Mouse (Mus musculus) thymus, postnatal 10 days (tissue): ENCODE measurements at regions not wholly inside any gene's neighbourhood (a gene's known extent, or its start where the extent isn't known, plus 50 kb on each side); places are given as distances from the start of the nearest gene placed in this dataset.
A peak's percentile ranks its signal among the peaks of the same experiment; 100 is the strongest.
"Not testable (repeated sequence)": the region's sequence is repeated elsewhere in the genome, so short reads cannot be mapped to it uniquely, and the experiment has no call there.

Source experiments
- DNase-seq, 2 experiments: peaks; one replicate each; pipeline ENCODE4 v3.0.0; 2021; ENCODE audit warnings: low spot score in 2 of 2

GRCm38 (mm10) chr10:96188168-96188567, 51.8 kb downstream of the Gm5426 start:
- DNase-seq: no peak

GRCm38 (mm10) chr10:96190168-96190987, 54.0 kb downstream of the Gm5426 start:
- no peak for DNase-seq

GRCm38 (mm10) chr10:96200932-96201641, 64.7 kb downstream of the Gm5426 start:
- peak; percentile 21 to 37 for DNase-seq

- no peak for DNase-seq
Observed at GRCm38 (mm10) chr10:96201891-96202290, 65.5 kb downstream of the Gm5426 start.

- no peak for DNase-seq
Observed at GRCm38 (mm10) chr10:96202871-96203270, 66.5 kb downstream of the Gm5426 start.

- DNase-seq: no peak
Observed at GRCm38 (mm10) chr10:96204198-96204597, 67.8 kb downstream of the Gm5426 start.

- DNase-seq: no peak
Observed at GRCm38 (mm10) chr10:96209171-96209570, 72.8 kb downstream of the Gm5426 start.

- DNase-seq: no peak
Observed at GRCm38 (mm10) chr10:96211189-96211588, 74.8 kb downstream of the Gm5426 start.

GRCm38 (mm10) chr10:96213876-96214275, 77.5 kb downstream of the Gm5426 start:
- peak; percentile 65 to 86 for DNase-seq

- no peak for DNase-seq
Observed at GRCm38 (mm10) chr10:96214285-96214684, 77.9 kb downstream of the Gm5426 start.

- peak; percentile 30 to 45 for DNase-seq
Observed at GRCm38 (mm10) chr10:96214946-96215345, 78.5 kb downstream of the Gm5426 start.

GRCm38 (mm10) chr10:96220731-96221130, 84.3 kb downstream of the Gm5426 start:
- DNase-seq: no peak

- DNase-seq: no peak
Observed at GRCm38 (mm10) chr10:96230391-96230790, 94.0 kb downstream of the Gm5426 start.

- DNase-seq: no peak
Observed at GRCm38 (mm10) chr10:96231309-96231708, 94.9 kb downstream of the Gm5426 start.

GRCm38 (mm10) chr10:96232889-96233288, 96.5 kb downstream of the Gm5426 start:
- DNase-seq: no peak

- DNase-seq: no peak
Observed at GRCm38 (mm10) chr10:96234564-96235412, 98.4 kb downstream of the Gm5426 start.

GRCm38 (mm10) chr10:96236031-96236430, 99.6 kb downstream of the Gm5426 start:
- DNase-seq: not testable (repeated sequence)

GRCm38 (mm10) chr10:96236777-96237373, 100.5 kb downstream of the Gm5426 start:
- DNase-seq: no peak

- DNase-seq: no peak
Observed at GRCm38 (mm10) chr10:96237572-96238130, 101.2 kb downstream of the Gm5426 start.

GRCm38 (mm10) chr10:96238251-96238650, 101.8 kb downstream of the Gm5426 start:
- no peak for DNase-seq

GRCm38 (mm10) chr10:96238850-96239249, 102.4 kb downstream of the Gm5426 start:
- no peak for DNase-seq
